Mouse (Mus musculus): ENCODE results near the gene Psme4. TPM values are rescaled to one million over a fixed set of nuclear protein-coding genes. Genes with fewer than 3 reads are reported as not detected.

Gene Psme4
- 57.4 TPM for polyA plus RNA-seq (2015; fragmentation: Illumina TruSeq; extraction: RNeasy Lipid Tissue Mini Kit (QIAGEN cat#74804); ENCODE audit: insufficient read depth, low replicate concordance)

GRCm38 (mm10) chr11:30771267-30771903, at the start of gene Psme4:
TSS of gene Psme4 (plus strand) at chr11:30771726.

DNA sequence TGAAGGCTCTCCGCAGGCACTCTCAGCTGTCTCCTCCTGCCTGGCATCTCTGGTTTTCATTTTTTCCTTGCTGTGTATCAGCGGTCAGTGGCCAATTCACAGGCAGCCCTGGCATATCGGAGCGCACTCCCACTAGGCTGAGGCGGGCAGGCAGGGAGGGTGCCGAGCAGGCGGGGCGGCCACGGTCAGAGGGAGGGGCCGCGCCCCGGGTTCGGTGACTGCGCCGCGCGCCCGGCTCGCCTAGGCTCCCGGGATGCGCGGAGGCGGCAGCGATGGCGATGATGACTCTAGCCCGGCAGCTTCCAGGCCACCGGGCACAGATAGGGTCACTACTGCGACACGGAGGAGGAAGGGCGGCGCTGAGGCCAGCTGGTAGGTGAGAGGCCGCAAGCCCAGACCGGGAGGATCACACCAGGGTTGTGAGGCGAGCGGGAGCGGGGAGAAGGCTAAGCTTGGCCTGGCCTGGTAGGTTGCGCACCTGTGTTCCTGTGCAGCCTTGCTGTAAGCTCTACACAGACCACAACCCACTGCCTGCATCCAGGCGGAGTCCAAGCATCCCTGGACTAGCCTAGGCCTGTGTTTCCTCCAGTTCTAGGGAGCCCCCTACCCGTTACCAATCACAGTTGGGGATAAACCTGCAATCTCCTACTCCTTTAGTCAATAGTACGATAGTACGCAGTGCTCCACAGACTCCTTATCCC, 113.8 kb downstream of the Psme4 start, which contains the start of the genes Gpr75 and Asb3:
Gene Gpr75 (plus strand): TSS at position 188 of the 701 bp plus-strand sequence.
Gene Asb3 (plus strand): TSS at position 246 of the 701 bp plus-strand sequence.

Other genes starting within 250 kb of the Psme4 start
- 6.8 TPM for gene Acyp2, start 122.1 kb upstream of the Psme4 start, polyA plus RNA-seq (2015; fragmentation: Illumina TruSeq; extraction: RNeasy Lipid Tissue Mini Kit (QIAGEN cat#74804); ENCODE audit: insufficient read depth, low replicate concordance)
- gene Gpr75, start 113.6 kb downstream of the Psme4 start, polyA plus RNA-seq (2015; fragmentation: Illumina TruSeq; extraction: RNeasy Lipid Tissue Mini Kit (QIAGEN cat#74804); ENCODE audit: insufficient read depth, low replicate concordance): not detected
- gene Asb3, start 113.7 kb downstream of the Psme4 start, polyA plus RNA-seq (2015; fragmentation: Illumina TruSeq; extraction: RNeasy Lipid Tissue Mini Kit (QIAGEN cat#74804); ENCODE audit: insufficient read depth, low replicate concordance): 23.5 TPM
- gene Erlec1, start 182.6 kb downstream of the Psme4 start, polyA plus RNA-seq (2015; fragmentation: Illumina TruSeq; extraction: RNeasy Lipid Tissue Mini Kit (QIAGEN cat#74804); ENCODE audit: insufficient read depth, low replicate concordance): 44.4 TPM
- gene Chac2, start 214.6 kb downstream of the Psme4 start, polyA plus RNA-seq (2015; fragmentation: Illumina TruSeq; extraction: RNeasy Lipid Tissue Mini Kit (QIAGEN cat#74804); ENCODE audit: insufficient read depth, low replicate concordance): 17.1 TPM

Measured in spleen, adult 10 weeks (tissue).